Mouse (Mus musculus): ENCODE results near the gene Polr2i. TPM values are rescaled to one million over a fixed set of nuclear protein-coding genes. Genes with fewer than 3 reads are reported as not detected.

Polr2i gene
- polyA plus RNA-seq, 1 experiment from 2014 or later = 169 TPM

- no peaks in the 10 kb centered on the region for H3K27me3 ChIP-seq (ENCODE audit: poor library complexity, severe bottlenecking)
- peak overlapping the region; percentile 36 for H3K4me3 ChIP-seq
- no peaks in the 10 kb centered on the region for H3K9me3 ChIP-seq
- peak; percentile 87 for DNase-seq (ENCODE audit: extremely low spot score, low spot score)
- peaks cover 20% of the 10 kb centered on the region for H3K4me1 ChIP-seq
- WGBS = under 1% methylated on average over 16 of the region's 16 CpGs
- H3K36me3 ChIP-seq (replicated peaks) = no peaks in the 10 kb centered on the region
- peak overlapping the region; percentile 73 for H3K27ac ChIP-seq
Observed at GRCm38 (mm10) chr7:30216723-30217151, 15.0 kb upstream of the Polr2i start.

GRCm38 (mm10) chr7:30217277-30217676 is 14.5 kb upstream of the Polr2i start:
- 79% methylated on average over 2 of the region's 2 CpGs for WGBS
- no peaks in the 10 kb centered on the region for H3K27me3 ChIP-seq (ENCODE audit: poor library complexity, severe bottlenecking)
- peaks cover 20% of the 10 kb centered on the region for H3K4me1 ChIP-seq
- DNase-seq (ENCODE audit: extremely low spot score, low spot score) = no peak
- peaks cover 2% of the 10 kb centered on the region for H3K36me3 ChIP-seq (replicated peaks)
- H3K9me3 ChIP-seq = no peaks in the 10 kb centered on the region
- H3K4me3 ChIP-seq = no peak overlapping the region
- H3K27ac ChIP-seq = no peak overlapping the region

- Histone ChIP-seq H3K4me3 (peak overlapping the region; percentile 56), H3K27me3 (ENCODE audit: poor library complexity, severe bottlenecking) (no peaks in the 10 kb centered on the region), H3K4me1 (peaks cover 20% of the 10 kb centered on the region), H3K36me3 (replicated peaks) (peaks cover 24% of the 10 kb centered on the region), H3K9me3 (no peaks in the 10 kb centered on the region), H3K27ac (peak overlapping the region; percentile 78)
- DNase-seq (ENCODE audit: extremely low spot score, low spot score) = peak; percentile 64
- 8% methylated on average over 16 of the region's 16 CpGs for WGBS
Observed at GRCm38 (mm10) chr7:30219293-30220007, 12.3 kb upstream of the Polr2i start.

GRCm38 (mm10) chr7:30220008-30220356 is 11.8 kb upstream of the Polr2i start:
- DNase-seq (ENCODE audit: extremely low spot score, low spot score) = no peak
- Histone ChIP-seq H3K4me1 (peaks cover 20% of the 10 kb centered on the region), H3K9me3 (no peaks in the 10 kb centered on the region), H3K36me3 (replicated peaks) (peaks cover 29% of the 10 kb centered on the region), H3K27me3 (ENCODE audit: poor library complexity, severe bottlenecking) (no peaks in the 10 kb centered on the region), H3K27ac (peak overlapping the region; percentile 78), H3K4me3 (peak overlapping the region; percentile 56)
- 25% methylated on average over 11 of the region's 11 CpGs for WGBS

GRCm38 (mm10) chr7:30221433-30221832 is 10.3 kb upstream of the Polr2i start:
- WGBS = 86% methylated on average over 3 of the region's 3 CpGs
- H3K27ac ChIP-seq = no peak overlapping the region
- no peaks in the 10 kb centered on the region for H3K27me3 ChIP-seq (ENCODE audit: poor library complexity, severe bottlenecking)
- no peak overlapping the region for H3K4me3 ChIP-seq
- no peaks in the 10 kb centered on the region for H3K9me3 ChIP-seq
- H3K36me3 ChIP-seq (replicated peaks) = peaks cover 44% of the 10 kb centered on the region
- H3K4me1 ChIP-seq = peaks cover 19% of the 10 kb centered on the region
- DNase-seq (ENCODE audit: extremely low spot score, low spot score) = no peak

GRCm38 (mm10) chr7:30222205-30222604 is 9.5 kb upstream of the Polr2i start:
- Histone ChIP-seq H3K4me1 (peaks cover 16% of the 10 kb centered on the region), H3K27me3 (ENCODE audit: poor library complexity, severe bottlenecking) (no peaks in the 10 kb centered on the region), H3K9me3 (no peaks in the 10 kb centered on the region), H3K4me3 (no peak overlapping the region), H3K27ac (no peak overlapping the region), H3K36me3 (replicated peaks) (peaks cover 51% of the 10 kb centered on the region)
- WGBS = 95% methylated on average over 5 of the region's 5 CpGs
- no peak for DNase-seq (ENCODE audit: extremely low spot score, low spot score)

- no peaks in the 10 kb centered on the region for H3K9me3 ChIP-seq
- H3K36me3 ChIP-seq (replicated peaks) = peaks cover 69% of the 10 kb centered on the region
- no peak overlapping the region for H3K27ac ChIP-seq
- WGBS = 93% methylated on average over 12 of the region's 12 CpGs
- no peak overlapping the region for H3K4me3 ChIP-seq
- no peaks in the 10 kb centered on the region for H3K27me3 ChIP-seq (ENCODE audit: poor library complexity, severe bottlenecking)
- H3K4me1 ChIP-seq = peaks cover 12% of the 10 kb centered on the region
- DNase-seq (ENCODE audit: extremely low spot score, low spot score) = no peak
Observed at GRCm38 (mm10) chr7:30224206-30224605, 7.5 kb upstream of the Polr2i start.

GRCm38 (mm10) chr7:30231328-30231668 is 450 bp upstream of the Polr2i start:
- H3K27ac ChIP-seq = peak overlapping the region; percentile 96
- no peak for DNase-seq (ENCODE audit: extremely low spot score, low spot score)
- no peaks in the 10 kb centered on the region for H3K27me3 ChIP-seq (ENCODE audit: poor library complexity, severe bottlenecking)
- H3K4me1 ChIP-seq = peaks cover 24% of the 10 kb centered on the region
- peak overlapping the region; percentile 81 for H3K4me3 ChIP-seq
- under 1% methylated on average over 16 of the region's 16 CpGs for WGBS
- no peaks in the 10 kb centered on the region for H3K9me3 ChIP-seq
- H3K36me3 ChIP-seq (replicated peaks) = peaks cover 64% of the 10 kb centered on the region

- H3K27me3 ChIP-seq (ENCODE audit: poor library complexity, severe bottlenecking) = no peaks in the 10 kb centered on the region
- no peaks in the 10 kb centered on the region for H3K9me3 ChIP-seq
Observed at GRCm38 (mm10) chr7:30232631-30233148, 942 bp downstream of the Polr2i start.

GRCm38 (mm10) chr7:30233387-30233786 is 1.6 kb downstream of the Polr2i start:
- Histone ChIP-seq H3K36me3 (replicated peaks) (peaks cover 43% of the 10 kb centered on the region), H3K4me1 (peaks cover 24% of the 10 kb centered on the region), H3K9me3 (no peaks in the 10 kb centered on the region), H3K27me3 (ENCODE audit: poor library complexity, severe bottlenecking) (no peaks in the 10 kb centered on the region), H3K4me3 (peak overlapping the region; percentile 81), H3K27ac (peak overlapping the region; percentile 96; the same call in 1 of the 2 replicates)
- no peak for DNase-seq (ENCODE audit: extremely low spot score, low spot score)
- 91% methylated on average over 20 of the region's 20 CpGs for WGBS

More at GRCm38 (mm10) chr7:30232631-30233148, 942 bp downstream of the Polr2i start:
- peaks cover 24% of the 10 kb centered on the region for H3K4me1 ChIP-seq
- H3K4me3 ChIP-seq = peak overlapping the region; percentile 81
- H3K36me3 ChIP-seq (replicated peaks) = peaks cover 50% of the 10 kb centered on the region
- peak overlapping the region; percentile 96 for H3K27ac ChIP-seq
- 8% methylated on average over 24 of the region's 24 CpGs for WGBS
- DNase-seq (ENCODE audit: extremely low spot score, low spot score) = peak; percentile 58

GRCm38 (mm10) chr7:30234276-30234858 is 2.6 kb downstream of the Polr2i start:
- 97% methylated on average over 15 of the region's 15 CpGs for WGBS
- H3K36me3 ChIP-seq (replicated peaks) = peaks cover 38% of the 10 kb centered on the region
- no peak for DNase-seq (ENCODE audit: extremely low spot score, low spot score)
- H3K27ac ChIP-seq = no peak overlapping the region
- H3K4me1 ChIP-seq = peaks cover 24% of the 10 kb centered on the region
- no peak overlapping the region for H3K4me3 ChIP-seq
- H3K27me3 ChIP-seq (ENCODE audit: poor library complexity, severe bottlenecking) = no peaks in the 10 kb centered on the region
- H3K9me3 ChIP-seq = no peaks in the 10 kb centered on the region

GRCm38 (mm10) chr7:30235091-30235490 is 3.3 kb downstream of the Polr2i start:
- no peaks in the 10 kb centered on the region for H3K27me3 ChIP-seq (ENCODE audit: poor library complexity, severe bottlenecking)

GRCm38 (mm10) chr7:30235625-30236024 is 3.9 kb downstream of the Polr2i start, which contains the start of gene Ovol3:
Gene Ovol3, minus strand, starts transcription at chr7:30235725.
- no peak within 1 kb of the TSS for H3K27ac ChIP-seq
- no peaks in the 10 kb centered on the region for H3K9me3 ChIP-seq
- DNase-seq (ENCODE audit: extremely low spot score, low spot score) = no peak
- H3K36me3 ChIP-seq (replicated peaks) = peaks cover 41% of the 10 kb centered on the region
- 0 out of 2 replicates have a peak within 1 kb of the TSS, but pooled peaks have one; percentile 3 for H3K4me3 ChIP-seq
- H3K27me3 ChIP-seq (ENCODE audit: poor library complexity, severe bottlenecking) = no peaks in the 10 kb centered on the region
- WGBS = 93% methylated on average over 4 of the region's 4 CpGs
- peaks cover 21% of the 10 kb centered on the region for H3K4me1 ChIP-seq

More at GRCm38 (mm10) chr7:30235091-30235490, 3.3 kb downstream of the Polr2i start:
- 95% methylated on average over 8 of the region's 8 CpGs for WGBS
- Histone ChIP-seq H3K4me3 (0 out of 2 replicates have a peak overlapping the region, but pooled peaks have one; percentile 3), H3K9me3 (no peaks in the 10 kb centered on the region), H3K27ac (no peak overlapping the region), H3K36me3 (replicated peaks) (peaks cover 39% of the 10 kb centered on the region), H3K4me1 (peaks cover 24% of the 10 kb centered on the region)
- no peak for DNase-seq (ENCODE audit: extremely low spot score, low spot score)
